Mouse (Mus musculus) MEL-GATA-1-ER (cell line): Measurements from ENCODE around the gene Myof.

ENCODE experiments used
- DNase-seq: peaks from one replicate; pipeline ENCODE4 v3.0.0-alpha.2; 2012; ENCODE audit warnings: low read depth; ENCODE audit errors: extremely low read depth

Gene Myof

GRCm38 (mm10) chr19:37877511-37878167 is 165.7 kb downstream of the Myof start:
- DNase-seq: no peak

GRCm38 (mm10) chr19:37876605-37877245 is 166.7 kb downstream of the Myof start:
- no peak for DNase-seq

DNA sequence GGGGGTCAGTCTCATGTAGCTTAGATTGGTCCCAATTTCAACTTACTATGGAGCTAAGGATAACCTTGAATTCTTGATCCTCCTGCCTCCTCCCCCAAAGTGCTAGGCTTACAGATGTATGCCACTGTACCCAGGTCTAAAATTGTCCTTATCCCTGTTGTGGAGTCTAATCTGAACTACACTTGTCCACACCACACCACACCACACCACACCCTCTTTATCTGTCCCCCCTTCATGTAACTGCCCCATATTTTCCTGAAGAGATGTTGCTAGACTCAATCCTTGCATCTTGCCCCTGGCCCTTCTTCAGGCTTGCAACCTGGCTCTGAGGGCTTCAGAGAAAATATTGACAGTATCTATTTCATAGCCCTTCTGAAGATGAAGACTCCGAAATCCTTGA is 169.9 kb downstream of the Myof start:
- no peak for DNase-seq

DNA sequence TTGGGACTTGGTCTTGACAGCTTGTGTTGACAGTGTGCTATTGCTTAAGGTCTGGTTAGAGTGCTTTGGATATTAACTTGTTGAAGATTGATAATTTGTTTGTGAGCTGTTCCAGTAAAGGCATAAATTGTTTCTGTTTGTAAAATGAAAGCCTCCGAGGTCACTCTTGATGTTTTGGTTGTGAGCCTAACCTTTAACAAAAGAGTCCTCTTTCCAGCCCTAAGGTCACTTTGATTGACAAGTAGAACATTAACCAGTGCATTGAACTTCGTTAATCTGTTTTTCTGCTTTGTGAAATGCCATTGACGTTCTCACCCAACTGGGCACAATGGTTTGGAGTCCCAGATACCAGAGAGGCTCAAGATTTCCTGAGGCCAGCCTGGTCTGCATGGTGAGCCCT is 175.8 kb downstream of the Myof start:
- no peak for DNase-seq

DNA sequence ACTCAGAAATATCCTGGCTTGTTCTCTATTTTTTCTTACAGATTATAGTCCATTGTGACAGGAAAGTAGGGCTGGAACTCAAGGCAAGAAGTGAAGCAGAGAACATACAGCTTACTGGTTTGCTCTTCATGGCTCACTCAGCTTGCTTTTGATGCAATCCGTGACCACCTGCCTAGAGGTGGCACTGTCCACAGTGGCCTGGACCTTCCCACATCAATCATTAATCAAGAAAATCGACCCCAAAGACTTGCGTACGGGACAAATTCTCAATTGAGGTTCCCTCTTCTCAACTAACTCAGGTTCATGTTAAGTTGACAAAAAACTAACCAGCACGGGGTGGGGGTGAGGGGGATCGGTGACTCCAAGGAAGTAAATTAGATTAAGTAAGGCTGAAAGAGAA is 176.4 kb downstream of the Myof start:
- DNase-seq: no peak

DNA sequence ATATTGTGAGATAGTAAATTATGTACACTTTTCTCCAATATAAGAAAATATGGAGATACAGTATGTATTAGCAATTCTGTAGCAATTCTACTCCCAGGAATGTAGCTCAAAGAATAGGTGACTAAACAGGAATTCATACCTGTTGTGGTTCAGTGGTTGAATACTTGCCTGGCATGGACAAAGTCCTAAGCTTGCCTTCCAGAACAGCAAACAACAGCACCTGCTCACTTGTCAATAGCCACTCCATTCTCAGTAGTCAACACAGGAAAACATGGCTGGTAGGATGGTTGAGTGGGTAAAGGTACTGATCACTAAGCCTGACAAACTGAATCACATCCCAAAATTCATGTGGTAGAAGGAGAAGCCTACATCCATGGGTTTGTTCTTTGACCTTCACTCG is 182.2 kb downstream of the Myof start:
- DNase-seq: no peak

- DNase-seq: no peak
Observed at GRCm38 (mm10) chr19:37860267-37860666, 183.1 kb downstream of the Myof start.

DNA sequence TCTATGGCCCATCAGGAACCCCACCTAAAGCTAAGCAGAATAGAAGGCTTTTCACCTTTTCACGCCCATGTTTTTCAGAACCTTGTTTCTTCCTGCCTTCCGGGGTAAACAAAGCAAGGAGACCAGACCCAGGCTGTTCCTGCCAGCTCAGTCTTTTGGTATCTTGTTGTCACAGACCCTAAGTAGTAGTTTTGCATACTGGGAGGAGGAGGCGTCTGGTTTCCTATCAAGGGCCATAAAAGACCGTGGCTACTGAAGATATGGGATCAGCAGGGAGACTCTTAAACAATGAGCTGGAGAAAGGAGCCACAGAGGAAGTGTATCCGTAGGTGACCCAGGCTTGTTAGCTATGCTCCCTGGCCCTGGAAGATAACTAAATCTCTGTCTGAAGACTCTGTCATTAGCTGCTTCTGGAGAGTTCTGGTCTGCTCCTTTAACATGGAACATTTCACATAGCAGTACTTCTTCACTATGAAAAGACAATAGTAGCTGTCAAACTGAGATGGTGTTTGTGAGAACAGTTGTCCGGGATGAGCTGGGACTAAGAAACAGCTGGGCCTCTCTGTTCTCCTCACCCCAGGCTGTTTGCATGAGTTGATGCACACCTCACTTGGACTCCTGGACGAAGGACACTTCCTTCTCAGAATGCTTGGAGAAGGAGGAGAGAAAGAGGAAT is 184.8 kb downstream of the Myof start:
- no peak for DNase-seq

DNA sequence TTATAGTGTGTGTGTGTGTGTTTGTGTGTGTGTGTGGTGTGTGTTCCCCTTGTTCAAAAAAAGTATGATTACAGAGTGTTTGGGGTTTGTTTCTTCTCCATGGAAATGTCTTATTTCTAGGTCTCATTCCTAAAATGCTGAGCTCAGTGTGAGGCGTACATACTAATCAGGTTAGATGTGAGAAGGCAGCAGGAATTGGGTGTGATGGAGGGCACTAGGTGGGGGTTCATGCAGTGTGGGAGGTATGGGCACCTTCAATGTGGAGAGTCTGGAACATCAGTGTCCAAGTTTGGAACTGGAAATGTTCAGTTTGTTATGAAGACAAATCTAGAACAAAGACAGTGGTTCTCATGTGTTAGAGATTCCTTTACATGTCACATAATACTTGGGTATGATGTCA is 191.3 kb downstream of the Myof start:
- no peak for DNase-seq

- no peak for DNase-seq
Observed at GRCm38 (mm10) chr19:37851590-37852038, 191.8 kb downstream of the Myof start.
